Mouse (Mus musculus): ENCODE results near the gene Spata33.
A peak's percentile ranks its signal among the peaks of the same experiment; 100 is the strongest.
"Not testable (repeated sequence)": the region's sequence is repeated elsewhere in the genome, so short reads cannot be mapped to it uniquely, and the experiment has no call there.

The Spata33 gene

DNA sequence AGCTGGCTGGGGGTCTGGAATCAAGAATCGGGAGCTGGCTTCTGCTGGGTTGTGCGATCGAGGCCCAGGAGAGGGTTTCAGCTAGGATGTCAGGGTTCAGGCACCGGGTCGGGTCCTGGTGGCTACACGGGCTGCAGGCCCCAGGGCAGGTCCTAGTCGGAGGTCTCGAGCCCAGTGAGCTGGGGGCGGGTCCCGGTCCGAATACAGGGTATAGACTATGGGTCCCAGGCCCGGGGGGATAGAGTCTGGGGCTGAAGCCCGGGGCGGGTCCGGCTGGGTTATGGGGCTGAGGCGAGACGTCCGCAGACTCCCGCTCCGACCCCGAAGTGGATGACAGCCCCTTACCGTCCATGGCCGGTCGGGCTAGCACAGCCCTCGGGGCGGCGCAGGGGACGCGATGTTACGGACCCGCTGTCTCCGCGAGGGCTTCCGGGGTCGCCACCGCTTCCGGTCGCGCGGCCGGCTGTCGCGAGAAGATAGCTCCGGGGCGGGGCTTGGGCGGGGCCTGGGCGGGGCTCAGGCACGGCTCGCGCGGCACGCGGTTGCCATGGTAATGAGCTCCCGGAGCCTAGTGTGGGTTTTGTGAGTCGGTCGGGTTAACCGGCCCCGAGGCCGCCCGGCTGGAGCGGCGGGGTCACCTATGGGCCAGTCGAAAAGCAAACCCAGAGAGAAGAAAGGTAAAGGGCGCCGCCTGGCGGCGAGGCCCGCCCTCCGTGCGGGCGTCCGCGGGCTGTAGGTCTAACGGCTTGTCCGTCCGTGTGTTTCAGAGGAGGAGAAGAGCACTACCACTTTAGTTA is at the start of gene Spata33, which contains the start of gene Chmp1a:
Spata33 (plus strand) TSS at position 512 of the 797 bp plus-strand sequence.
Chmp1a (minus strand) TSS at position 443 of the 797 bp plus-strand sequence.
- peak; percentile 79 for DNase-seq (ENCODE audit: low read depth)

GRCm38 (mm10) chr8:123181391-123181790 is 31.2 kb upstream of the Spata33 start:
- no peak for DNase-seq (ENCODE audit: low read depth)

DNA sequence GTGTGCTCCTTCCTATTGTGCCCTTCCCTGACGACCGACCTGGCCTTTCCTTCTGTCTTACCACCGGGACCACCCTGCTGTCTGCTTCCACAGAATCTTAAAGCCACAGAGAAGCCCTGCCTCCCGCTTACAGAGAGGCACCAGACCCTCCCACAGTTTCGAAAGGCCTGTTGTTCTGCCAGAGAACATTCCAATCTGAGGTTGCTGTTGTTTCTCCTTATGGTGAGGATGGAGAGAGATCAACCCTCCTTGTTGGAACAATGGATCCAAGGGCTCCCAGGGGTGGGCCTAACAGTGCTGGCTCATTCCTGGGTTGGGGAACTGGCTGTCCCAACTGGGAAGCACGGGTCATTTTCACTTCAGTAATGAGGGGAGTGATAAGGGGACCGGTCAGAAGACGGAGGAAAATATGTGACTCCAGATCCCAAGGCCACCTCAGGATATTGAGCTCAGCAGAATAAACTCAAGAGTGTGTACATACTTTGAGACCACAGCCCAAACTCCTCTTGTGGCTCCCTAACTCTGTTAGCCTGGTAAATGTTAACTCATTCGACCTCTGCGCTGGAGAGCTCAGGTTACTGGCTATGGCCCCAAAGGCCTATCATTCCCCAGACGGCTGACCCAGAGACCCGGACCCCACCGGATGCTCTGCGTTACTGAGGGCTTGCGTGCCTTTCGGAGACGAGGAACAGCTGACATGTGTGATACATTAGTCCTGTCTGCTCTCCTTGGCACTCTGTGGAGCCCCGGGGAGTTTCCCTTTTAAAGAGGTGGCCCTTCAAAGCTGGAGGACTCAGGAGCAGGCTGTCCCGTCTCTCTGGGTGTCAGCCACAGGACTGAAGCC is 26.8 kb upstream of the Spata33 start, which contains the start of gene Dpep1:
Dpep1 (plus strand) TSS at position 677 of the 844 bp plus-strand sequence.
- DNase-seq (ENCODE audit: low read depth) = no peak

DNA sequence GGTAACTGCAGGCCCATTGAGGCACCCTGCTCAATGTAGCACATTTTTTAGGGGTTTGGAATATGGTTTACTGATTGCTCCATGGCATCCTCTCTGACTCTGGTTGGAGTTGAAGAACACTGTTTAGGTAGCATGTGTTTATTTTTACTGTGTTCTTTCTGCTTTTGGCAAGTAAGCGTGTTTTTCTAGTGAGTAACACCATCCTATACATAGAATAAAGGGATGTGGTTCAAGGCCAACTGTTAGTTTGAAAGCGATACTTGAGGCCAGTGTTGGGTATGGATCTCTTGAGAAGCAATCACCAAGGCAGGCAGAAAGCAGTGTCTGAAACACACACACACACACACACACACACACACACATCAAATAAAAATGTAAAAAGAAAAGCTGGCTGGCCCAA is 24.6 kb upstream of the Spata33 start:
- no peak for DNase-seq (ENCODE audit: low read depth)

DNA sequence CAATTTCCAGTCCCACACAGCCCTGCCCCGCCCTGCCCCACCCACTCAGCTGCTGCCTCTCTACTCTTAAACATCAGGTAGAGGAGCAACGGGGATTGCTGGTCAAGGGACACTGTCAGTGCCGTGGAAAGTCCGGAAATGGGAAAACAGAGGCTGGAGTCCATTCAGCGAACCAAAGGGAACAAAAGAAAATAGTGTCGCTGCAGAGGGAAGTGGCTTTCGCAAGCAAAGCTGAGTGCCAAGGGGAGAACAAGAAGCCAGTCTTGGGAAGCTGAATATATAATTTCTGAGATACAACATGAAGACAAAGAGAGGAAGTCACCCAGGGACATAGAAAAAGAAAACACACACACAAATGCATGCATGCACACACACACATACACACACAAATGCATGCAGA is 23.8 kb upstream of the Spata33 start:
- DNase-seq (ENCODE audit: low read depth) = no peak

GRCm38 (mm10) chr8:123190678-123191077 is 22.0 kb upstream of the Spata33 start:
- DNase-seq (ENCODE audit: low read depth) = peak; percentile 52

- DNase-seq (ENCODE audit: low read depth) = no peak
Observed at GRCm38 (mm10) chr8:123191908-123192307, 20.7 kb upstream of the Spata33 start.

GRCm38 (mm10) chr8:123193771-123194170 is 18.9 kb upstream of the Spata33 start:
- no peak for DNase-seq (ENCODE audit: low read depth)

GRCm38 (mm10) chr8:123197016-123197415 is 15.6 kb upstream of the Spata33 start:
- not testable (repeated sequence) for DNase-seq (ENCODE audit: low read depth)

- no peak for DNase-seq (ENCODE audit: low read depth)
Observed at GRCm38 (mm10) chr8:123199864-123200263, 12.8 kb upstream of the Spata33 start.

DNA sequence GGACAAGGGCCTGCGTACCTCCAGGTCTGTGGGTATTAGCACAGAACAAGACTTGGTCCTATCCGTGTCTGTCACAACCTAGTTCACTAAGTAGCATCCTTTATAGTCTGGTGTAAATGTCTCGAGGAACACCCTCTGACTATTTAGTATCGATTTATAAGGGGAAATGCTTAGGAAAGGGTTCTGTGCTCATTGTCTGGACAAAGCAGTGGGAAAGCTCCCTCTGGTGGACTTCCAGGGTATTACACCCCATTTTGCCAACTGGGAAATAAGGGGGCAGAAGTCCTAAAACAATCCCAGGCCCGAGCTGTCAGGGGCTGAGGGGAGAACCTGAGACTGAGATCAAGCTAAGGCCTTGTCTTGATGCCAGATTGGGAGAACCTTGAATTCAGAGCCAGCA is 10.3 kb upstream of the Spata33 start:
- DNase-seq (ENCODE audit: low read depth) = peak; percentile 33

- no peak for DNase-seq (ENCODE audit: low read depth)
Observed at GRCm38 (mm10) chr8:123203571-123203970, 9.1 kb upstream of the Spata33 start.

DNA sequence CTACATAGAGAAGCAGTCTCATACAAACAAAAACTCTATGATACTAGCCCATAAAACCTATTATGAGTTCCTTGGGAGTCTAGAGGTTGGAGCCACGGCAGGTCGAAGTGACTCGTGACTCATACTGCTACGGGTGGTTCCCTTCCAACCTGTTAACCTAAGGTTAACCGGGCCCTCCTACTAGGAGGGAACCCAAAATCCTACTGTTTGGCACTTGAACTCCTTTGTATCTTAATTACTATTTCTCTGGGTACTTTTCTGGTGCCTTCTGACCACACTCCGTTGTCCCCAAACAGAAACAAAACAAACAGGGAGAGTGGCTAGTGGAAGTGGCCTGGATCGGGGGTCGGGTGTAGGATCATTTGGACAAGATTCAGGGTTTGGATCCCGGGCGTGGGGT is 756 bp upstream of the Spata33 start:
- no peak for DNase-seq (ENCODE audit: low read depth)

DNA sequence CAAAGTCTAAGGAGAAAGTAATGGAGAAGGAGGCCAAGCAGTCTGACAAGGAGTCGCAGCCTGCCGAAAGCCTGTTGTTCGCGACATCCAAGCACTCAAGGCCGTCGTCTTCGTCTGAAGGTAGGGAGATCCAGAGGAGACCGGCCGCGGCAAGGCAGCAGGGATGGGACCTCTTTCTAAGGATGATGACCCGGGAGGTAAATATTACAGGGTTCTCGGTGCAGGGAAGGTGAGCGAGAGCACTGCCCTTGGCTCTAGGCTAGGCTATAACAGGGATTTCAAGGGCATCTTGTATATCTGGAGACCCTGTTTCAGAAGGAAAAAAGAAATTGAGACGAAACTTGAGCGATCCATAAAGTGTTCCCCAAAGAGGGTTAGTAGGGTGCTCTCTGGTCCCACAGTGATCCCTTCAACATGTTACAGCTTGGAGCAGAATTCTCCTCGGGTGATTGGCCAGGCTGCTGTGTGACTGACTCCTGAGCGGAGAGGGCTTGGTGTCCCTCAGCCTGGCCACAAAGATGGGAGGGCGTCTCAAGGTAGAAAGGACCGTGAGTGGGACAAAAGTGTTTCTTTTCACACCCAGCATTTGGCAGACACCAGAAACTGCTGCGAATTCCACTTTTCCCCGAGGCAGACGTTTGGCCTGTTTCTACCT is 613 bp downstream of the Spata33 start:
- no peak for DNase-seq (ENCODE audit: low read depth)

- DNase-seq (ENCODE audit: low read depth) = no peak
Observed at GRCm38 (mm10) chr8:123215430-123215829, 2.8 kb downstream of the Spata33 start.

- no peak for DNase-seq (ENCODE audit: low read depth)
Observed at GRCm38 (mm10) chr8:123220917-123221316, 8.3 kb downstream of the Spata33 start.

DNA sequence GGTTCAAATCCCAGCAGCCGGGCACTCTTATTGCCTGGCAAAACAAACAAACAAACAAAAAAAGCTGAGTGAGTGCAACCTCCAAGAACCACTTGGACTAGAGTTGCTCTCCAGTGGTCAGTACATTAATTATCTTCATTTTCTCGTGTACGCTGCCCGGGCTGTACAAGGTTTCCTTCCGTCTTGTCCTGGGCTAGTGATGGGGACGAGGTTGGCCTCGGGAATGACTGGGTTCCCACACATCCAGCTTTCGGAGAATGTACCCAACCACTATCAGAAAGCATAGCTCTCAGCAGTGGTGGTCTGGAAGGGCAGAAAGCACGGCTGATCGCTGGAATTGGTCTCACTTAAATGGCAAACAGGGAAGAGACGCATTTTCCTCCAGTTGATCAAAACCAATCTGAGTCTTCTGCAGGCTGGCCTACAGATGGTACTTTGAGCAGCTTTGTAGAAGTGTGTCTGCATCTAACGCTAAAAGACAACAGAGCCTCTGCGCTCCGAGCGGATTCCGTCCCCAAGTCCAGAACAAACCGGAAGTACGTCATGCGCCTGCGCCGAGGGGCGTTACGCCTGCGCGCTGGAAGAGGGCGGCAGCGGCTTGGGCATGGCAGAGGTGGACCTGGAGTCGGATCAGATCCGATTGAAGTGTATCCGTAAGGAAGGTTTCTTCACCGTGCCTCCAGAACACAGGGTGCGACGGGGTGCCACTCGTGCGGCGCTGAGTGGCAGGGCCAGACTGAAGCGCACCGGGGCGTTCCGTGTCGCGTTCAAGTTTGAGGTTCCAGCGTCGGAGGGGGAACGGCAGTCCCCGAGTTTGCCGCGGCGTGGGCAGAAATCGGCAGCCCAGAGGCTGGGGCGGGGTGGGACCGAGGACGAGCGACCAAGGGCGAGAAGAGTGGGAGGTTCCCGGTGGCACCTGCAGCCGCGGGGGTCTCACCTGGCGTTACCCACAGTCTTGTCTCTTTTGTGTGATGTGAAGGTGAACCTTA is 11.9 kb downstream of the Spata33 start, which contains the start of gene Cdk10:
Cdk10 (plus strand) TSS at position 565 of the 989 bp plus-strand sequence.
- peak; percentile 72 for DNase-seq (ENCODE audit: low read depth)

GRCm38 (mm10) chr8:123228416-123228815 is 15.8 kb downstream of the Spata33 start:
- no peak for DNase-seq (ENCODE audit: low read depth)

DNA sequence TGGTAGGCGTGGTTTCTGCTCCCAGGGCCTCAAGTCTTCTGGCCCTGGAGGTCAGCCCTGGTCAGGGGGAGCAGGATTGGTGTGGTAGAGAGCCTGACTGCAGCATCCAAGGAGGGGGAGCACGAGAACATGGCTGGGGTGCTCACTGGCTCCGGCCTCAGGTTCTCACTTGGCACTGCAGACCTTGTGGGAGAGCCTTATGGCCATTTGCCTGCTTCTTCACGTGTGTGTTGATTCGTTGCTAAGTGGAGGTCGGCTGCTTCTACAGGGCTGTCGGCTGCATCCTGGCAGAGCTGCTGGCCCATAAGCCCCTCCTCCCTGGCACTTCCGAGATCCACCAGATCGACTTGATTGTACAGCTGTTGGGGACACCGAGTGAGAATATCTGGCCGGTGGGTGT is 17.7 kb downstream of the Spata33 start:
- DNase-seq (ENCODE audit: low read depth) = not testable (repeated sequence)

- no peak for DNase-seq (ENCODE audit: low read depth)
Observed at GRCm38 (mm10) chr8:123231742-123232141, 19.1 kb downstream of the Spata33 start.

DNA sequence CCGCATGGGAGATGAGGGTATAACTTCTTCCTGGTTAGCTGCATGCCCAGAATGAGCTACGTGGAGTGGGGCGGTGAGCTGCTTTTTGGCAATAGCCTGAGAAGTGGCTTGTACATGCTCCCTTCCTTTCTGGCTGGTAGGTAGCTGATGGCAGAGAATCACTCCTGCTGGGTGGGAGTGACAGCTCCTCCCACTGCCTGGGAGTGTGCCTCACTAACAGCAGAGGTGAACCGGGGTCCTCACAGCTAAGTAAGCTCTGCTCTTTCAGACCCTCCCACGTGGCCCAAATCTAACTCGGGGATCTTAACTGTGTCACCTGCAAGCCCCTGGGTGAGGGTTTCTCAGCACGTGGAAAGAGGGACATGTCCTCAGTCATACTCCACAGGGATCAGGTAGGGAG is 19.9 kb downstream of the Spata33 start:
- DNase-seq (ENCODE audit: low read depth) = no peak
